Mouse (Mus musculus): ENCODE results near the gene Hoxa5. TPM values are rescaled to one million over a fixed set of nuclear protein-coding genes. Genes with fewer than 3 reads are reported as not detected.

Gene Hoxa5
- total and polyA plus RNA-seq, 2 experiments from 2014 or later, result 81.7 to 108 TPM

DNA sequence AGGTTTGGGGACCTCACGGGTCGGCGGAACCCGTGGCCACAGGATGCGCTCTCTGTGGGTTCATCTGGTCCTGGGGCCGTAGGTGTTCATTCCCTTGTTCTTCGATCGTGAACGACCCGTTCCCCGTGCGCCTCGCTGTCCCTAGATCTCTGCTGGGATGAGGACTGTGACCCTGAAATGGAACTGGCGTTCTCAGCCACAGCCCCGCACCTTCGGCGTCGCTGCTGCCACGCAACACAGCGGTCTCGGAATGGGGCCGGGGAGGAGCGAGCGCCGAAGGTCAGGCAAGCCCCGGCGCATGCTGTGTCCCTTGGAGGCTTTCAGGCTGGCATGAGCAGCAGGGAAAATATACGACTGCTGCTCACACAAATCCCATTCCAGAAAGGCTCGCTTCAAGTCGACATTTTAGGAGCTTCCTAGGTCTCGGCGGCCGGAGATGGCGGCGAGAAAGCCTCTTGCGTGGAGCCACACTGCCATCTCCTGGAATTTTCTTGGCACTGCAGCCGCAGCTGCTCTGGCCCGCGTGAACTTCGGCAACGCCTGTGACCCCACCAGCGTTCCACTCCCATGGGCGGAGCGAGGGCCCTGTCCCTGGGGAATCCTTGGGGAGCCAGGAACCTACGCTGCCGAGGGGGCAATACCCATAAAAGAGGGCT lies 17.1 kb upstream of the Hoxa5 start, which contains the start of gene Hoxa7:
Hoxa7 (minus strand) TSS at position 518 of the 656 bp plus-strand sequence.
- Histone ChIP-seq H3K36me3 (ENCODE audit: insufficient read depth, low read length) (no peaks in the 10 kb centered on the region), H3K4me3 (ENCODE audit: low read length) (peak within 1 kb of the TSS; percentile 49), H3K9ac (replicated peaks; ENCODE audit: low read length) (peak within 1 kb of the TSS; percentile 43; the same call in 1 of the 2 replicates), H3K4me1 (ENCODE audit: insufficient read depth, low read length) (no peaks in the 10 kb centered on the region), H3K27me3 (ENCODE audit: insufficient read depth, low read length) (peaks cover 96% of the 10 kb centered on the region), H3K27ac (no peak within 1 kb of the TSS), H3K4me2 (ENCODE audit: low read depth, low read length) (peak within 1 kb of the TSS; percentile 84), H3K9me3 (ENCODE audit: low read length) (no peaks in the 10 kb centered on the region)
- peak; percentile 91 for DNase-seq (ENCODE audit: low spot score)
- WGBS, result 1% methylated on average over 46 of the region's 46 CpGs
- TF ChIP-seq CTCF (IDR thresholded peaks at IDR 0.05; ENCODE audit: low read depth), result peak; percentile 99
- ATAC-seq, result peak; percentile 75

DNA sequence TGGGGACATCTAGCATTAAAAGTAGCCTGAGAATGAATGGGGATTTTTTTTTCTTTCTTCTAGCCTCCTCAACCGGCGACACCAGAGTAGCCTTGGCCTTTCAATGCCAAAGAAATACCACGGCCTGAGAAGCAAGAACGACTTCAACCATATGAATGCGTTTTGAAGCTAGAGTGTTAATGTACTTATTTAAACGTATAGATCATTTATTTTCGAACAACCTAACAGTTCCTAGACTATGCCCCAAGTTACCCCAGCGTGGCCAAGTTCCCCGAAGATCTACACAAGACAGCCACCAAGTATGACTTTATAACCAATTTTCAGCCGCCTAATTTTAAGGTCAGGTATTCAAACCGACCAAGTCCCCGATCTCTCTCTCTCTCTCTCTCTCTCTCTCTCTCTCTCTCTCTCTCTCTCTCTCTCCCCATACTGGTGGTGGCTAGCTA lies 16.5 kb upstream of the Hoxa5 start:
- ATAC-seq, result no peak
- no peaks in the 10 kb centered on the region for H3K9me3 ChIP-seq (ENCODE audit: low read length)
- H3K36me3 ChIP-seq (ENCODE audit: insufficient read depth, low read length), result no peaks in the 10 kb centered on the region
- H3K27ac ChIP-seq, result no peak overlapping the region
- DNase-seq (ENCODE audit: low spot score), result no peak
- peak overlapping the region; percentile 84 for H3K4me2 ChIP-seq (ENCODE audit: low read depth, low read length)
- peaks cover 96% of the 10 kb centered on the region for H3K27me3 ChIP-seq (ENCODE audit: insufficient read depth, low read length)
- no peak for TF ChIP-seq CTCF (IDR thresholded peaks at IDR 0.05; ENCODE audit: low read depth)
- no peaks in the 10 kb centered on the region for H3K4me1 ChIP-seq (ENCODE audit: insufficient read depth, low read length)
- no peak overlapping the region for H3K9ac ChIP-seq (replicated peaks; ENCODE audit: low read length)
- peak overlapping the region; percentile 49 for H3K4me3 ChIP-seq (ENCODE audit: low read length)
- WGBS, result 5% methylated on average over 12 of the region's 12 CpGs

DNA sequence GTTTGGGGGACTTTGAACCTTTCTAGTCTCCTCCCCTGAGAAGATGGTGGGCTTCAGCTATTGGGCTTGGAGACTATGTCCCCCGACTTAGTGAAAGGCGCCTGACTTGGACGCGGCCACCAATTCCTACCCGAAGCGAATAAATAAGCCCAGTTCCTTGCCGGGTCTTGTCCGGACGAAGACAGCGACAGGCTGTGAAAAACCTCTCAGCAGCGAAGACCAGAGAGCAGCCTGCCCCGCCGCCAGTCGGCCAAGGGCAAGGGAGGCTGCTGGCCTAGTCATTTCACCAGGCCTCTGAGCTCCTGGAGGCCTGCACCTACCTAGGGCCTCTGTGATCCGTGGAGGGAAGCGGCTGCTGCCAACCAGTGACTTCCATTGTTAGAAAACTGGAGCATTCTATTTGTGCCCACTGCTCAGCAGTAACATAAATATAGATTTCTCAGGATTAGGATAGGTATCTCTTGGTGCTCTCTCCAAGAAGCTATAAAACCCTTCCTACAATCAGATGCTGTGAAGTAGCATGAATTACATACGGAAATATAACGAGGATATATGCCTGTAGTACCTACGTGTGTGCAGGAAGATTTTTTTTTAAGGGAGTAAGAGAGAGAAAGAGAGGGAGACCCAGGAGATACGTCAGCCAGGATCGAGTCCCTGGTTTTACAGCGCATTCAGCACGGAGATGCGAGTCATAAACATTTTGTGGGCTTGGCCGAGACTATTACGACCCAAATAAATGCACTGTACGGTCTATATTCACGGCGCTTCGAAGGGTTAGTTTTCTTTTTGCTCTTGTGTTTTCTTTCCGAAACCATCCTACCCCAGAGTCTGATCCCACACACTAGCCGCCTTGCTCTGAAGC lies 15.8 kb upstream of the Hoxa5 start:
- no peak overlapping the region for H3K9ac ChIP-seq (replicated peaks; ENCODE audit: low read length)
- peaks cover 96% of the 10 kb centered on the region for H3K27me3 ChIP-seq (ENCODE audit: insufficient read depth, low read length)
- H3K4me2 ChIP-seq (ENCODE audit: low read depth, low read length), result no peak overlapping the region
- no peak for ATAC-seq
- TF ChIP-seq CTCF (IDR thresholded peaks at IDR 0.05; ENCODE audit: low read depth), result no peak
- no peak for DNase-seq (ENCODE audit: low spot score)
- WGBS, result 16% methylated on average over 32 of the region's 32 CpGs
- H3K4me3 ChIP-seq (ENCODE audit: low read length), result no peak overlapping the region
- H3K27ac ChIP-seq, result no peak overlapping the region
- no peaks in the 10 kb centered on the region for H3K36me3 ChIP-seq (ENCODE audit: insufficient read depth, low read length)
- H3K9me3 ChIP-seq (ENCODE audit: low read length), result no peaks in the 10 kb centered on the region
- no peaks in the 10 kb centered on the region for H3K4me1 ChIP-seq (ENCODE audit: insufficient read depth, low read length)

DNA sequence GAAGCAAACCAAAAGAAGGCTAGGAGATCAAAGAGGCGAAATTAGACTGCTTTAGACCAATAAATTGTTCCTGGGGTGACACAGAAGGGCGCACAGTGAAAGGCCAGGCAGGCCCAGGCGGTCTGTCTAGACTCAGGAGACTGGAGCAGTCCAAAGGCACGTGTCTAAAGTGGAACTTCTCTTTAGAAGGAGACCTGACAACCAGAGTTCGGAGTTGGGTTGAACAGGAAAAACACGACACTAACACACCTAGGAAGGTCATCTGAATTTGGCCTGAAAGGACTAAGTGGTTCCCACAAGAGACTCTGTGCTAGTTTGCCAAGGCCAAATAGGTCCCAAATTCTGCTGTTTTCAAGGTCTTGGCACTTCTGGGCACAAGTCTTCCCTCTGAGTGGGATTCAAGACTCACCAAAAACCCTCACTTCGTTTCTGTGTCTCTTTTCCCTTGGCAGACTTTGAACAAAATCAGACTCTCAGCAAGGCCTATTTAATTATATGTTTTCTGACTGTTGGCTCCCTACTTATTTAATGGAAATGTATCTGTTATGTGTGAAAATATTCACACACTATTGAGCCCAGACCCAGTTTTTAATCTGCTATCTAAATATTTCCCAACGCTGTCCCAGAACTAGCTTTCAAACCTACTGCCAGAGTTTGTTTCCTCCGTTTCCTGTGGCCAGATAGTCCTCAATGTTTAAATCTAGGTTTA lies 15.0 kb upstream of the Hoxa5 start:
- H3K27me3 ChIP-seq (ENCODE audit: insufficient read depth, low read length), result peaks cover 96% of the 10 kb centered on the region
- H3K4me3 ChIP-seq (ENCODE audit: low read length), result no peak overlapping the region
- DNase-seq (ENCODE audit: low spot score), result no peak

DNA sequence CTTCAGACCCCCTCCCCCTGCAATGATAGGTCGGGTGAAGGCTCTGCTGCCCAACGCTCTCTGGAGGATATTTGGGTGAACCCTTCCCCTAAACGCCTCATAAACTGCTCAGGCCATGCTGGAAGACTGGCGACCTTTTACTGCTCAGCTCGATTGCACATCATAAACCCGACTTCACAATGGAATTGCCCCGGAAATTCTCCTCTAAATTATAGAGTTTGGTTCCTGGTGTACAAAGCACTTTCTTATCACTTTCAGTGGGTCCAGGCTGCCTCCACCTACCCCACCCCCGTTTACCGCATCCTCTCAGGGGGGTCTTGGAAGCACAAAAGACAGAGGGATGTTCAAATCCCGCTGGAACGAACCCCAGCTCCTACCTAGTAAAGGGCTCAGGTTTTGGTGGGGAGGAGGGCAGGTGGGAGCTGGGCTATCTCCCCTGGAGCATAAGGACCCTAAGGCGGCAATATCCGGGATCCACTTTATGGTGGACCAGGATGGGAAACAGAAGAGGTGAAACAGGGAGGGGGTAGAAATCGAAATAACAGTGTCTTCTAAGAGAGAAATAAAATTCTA lies 14.3 kb upstream of the Hoxa5 start:
- Histone ChIP-seq H3K9ac (replicated peaks; ENCODE audit: low read length) (no peak overlapping the region), H3K4me2 (ENCODE audit: low read depth, low read length) (no peak overlapping the region), H3K27me3 (ENCODE audit: insufficient read depth, low read length) (peaks cover 96% of the 10 kb centered on the region), H3K9me3 (ENCODE audit: low read length) (no peaks in the 10 kb centered on the region), H3K4me3 (ENCODE audit: low read length) (no peak overlapping the region), H3K4me1 (ENCODE audit: insufficient read depth, low read length) (no peaks in the 10 kb centered on the region), H3K27ac (no peak overlapping the region), H3K36me3 (ENCODE audit: insufficient read depth, low read length) (no peaks in the 10 kb centered on the region)
- TF ChIP-seq CTCF (IDR thresholded peaks at IDR 0.05; ENCODE audit: low read depth), result no peak
- ATAC-seq (no peak), DNase-seq (ENCODE audit: low spot score) (no peak)
- WGBS, result 8% methylated on average over 14 of the region's 14 CpGs

More for the DNA sequence above, 15.0 kb upstream of the Hoxa5 start:
- Histone ChIP-seq H3K36me3 (ENCODE audit: insufficient read depth, low read length) (no peaks in the 10 kb centered on the region), H3K9ac (replicated peaks; ENCODE audit: low read length) (no peak overlapping the region), H3K27ac (no peak overlapping the region), H3K4me2 (ENCODE audit: low read depth, low read length) (no peak overlapping the region), H3K4me1 (ENCODE audit: insufficient read depth, low read length) (no peaks in the 10 kb centered on the region), H3K9me3 (ENCODE audit: low read length) (no peaks in the 10 kb centered on the region)
- no peak for TF ChIP-seq CTCF (IDR thresholded peaks at IDR 0.05; ENCODE audit: low read depth)
- no peak for ATAC-seq
- WGBS, result 20% methylated on average over 9 of the region's 9 CpGs

DNA sequence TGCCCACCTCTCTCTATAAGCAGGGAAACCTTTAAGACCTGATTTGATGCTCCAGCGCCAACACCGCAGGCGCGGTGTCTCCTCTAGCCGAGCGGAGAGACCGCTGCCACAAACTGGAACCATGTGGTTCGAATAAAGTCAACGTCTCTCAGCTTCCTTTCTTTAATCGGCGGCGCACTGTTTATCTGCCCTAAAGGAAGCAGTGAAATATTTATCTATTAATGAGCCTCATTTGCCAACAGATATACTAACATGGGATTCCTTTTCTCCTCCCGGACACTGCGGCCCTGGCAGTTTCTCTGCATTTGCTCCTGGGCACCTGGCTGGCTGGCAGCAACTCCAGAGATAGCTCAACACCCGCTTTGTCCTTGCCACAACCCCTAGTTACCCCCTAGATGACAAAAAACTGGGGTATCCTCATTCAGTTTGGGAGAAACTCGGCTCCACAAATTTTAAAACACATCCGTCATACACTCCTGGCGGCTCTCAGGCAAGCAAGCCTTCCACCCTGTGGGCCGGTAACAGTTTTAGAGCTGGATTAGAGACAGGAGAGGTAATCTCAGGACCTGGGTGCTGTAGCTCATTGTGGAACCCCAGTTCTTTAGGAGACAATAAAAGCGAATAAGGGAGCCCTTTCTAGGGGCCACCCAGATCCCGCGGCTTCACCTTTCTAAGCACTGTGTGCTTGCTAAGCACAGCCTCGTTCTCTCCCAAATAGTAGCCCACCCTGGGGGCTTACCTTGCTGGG lies 13.7 kb upstream of the Hoxa5 start:
- 6% methylated on average over 23 of the region's 23 CpGs for WGBS
- no peak overlapping the region for H3K4me2 ChIP-seq (ENCODE audit: low read depth, low read length)
- DNase-seq (ENCODE audit: low spot score) (no peak), ATAC-seq (no peak)
- no peak overlapping the region for H3K4me3 ChIP-seq (ENCODE audit: low read length)
- no peaks in the 10 kb centered on the region for H3K36me3 ChIP-seq (ENCODE audit: insufficient read depth, low read length)
- no peaks in the 10 kb centered on the region for H3K9me3 ChIP-seq (ENCODE audit: low read length)
- no peaks in the 10 kb centered on the region for H3K4me1 ChIP-seq (ENCODE audit: insufficient read depth, low read length)
- no peak for TF ChIP-seq CTCF (IDR thresholded peaks at IDR 0.05; ENCODE audit: low read depth)
- no peak overlapping the region for H3K9ac ChIP-seq (replicated peaks; ENCODE audit: low read length)
- peaks cover 97% of the 10 kb centered on the region for H3K27me3 ChIP-seq (ENCODE audit: insufficient read depth, low read length)
- H3K27ac ChIP-seq, result no peak overlapping the region
